Mouse (Mus musculus): ENCODE measurements at regions not wholly inside any gene's neighbourhood (a gene's known extent, or its start where the extent isn't known, plus 50 kb on each side); places are given as distances from the start of the nearest gene placed in this dataset.

DNA sequence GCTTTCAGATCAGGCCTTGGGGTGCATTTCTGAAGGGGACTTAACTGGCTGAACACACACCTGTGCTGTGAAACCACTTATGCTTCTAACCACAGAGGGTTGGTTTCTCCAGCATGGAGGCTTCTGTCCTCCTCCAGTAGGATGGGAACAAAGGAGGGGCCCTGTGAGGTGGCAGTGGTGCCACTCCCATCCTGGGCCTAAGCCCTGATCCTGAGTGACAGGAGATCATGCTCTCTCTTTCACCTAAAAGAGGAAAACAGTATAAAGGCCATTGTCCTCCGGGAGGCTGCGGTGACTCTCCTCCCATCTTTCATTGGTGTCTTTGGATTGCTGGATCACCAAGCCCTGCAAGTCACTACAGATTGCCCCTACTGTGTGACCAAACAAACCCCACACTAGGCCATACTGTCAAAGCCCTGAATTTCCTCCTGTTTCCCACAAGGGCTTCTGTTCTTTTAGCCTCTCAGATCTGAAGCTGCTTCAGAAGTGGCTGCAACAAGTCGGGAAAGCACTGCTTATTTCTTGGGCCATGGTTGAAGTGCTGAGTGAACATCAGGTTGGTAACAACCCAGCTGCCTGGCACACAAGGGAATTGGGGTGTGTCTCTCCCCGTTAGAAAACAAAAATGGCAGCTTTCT is 175.4 kb upstream of the Camk1g start:
- no peak for TF ChIP-seq CTCF (IDR thresholded peaks at IDR 0.05; ENCODE audit: low read depth, low read length)
- TF ChIP-seq POLR2A (IDR thresholded peaks at IDR 0.05; ENCODE audit: borderline replicate concordance, low read depth, low read length) = no peak
